Mouse (Mus musculus) midbrain, embryonic 15.5 days (tissue): ENCODE measurements around the gene Smarca4. TPM values are rescaled to one million over a fixed set of nuclear protein-coding genes. Genes with fewer than 3 reads are reported as not detected.

Source experiments
- ATAC-seq: fragments of 200-750 bp; cut with Nextera tagmentation; replicated peaks from 2 replicates; pipeline ENCODE4 v1.8.0; 2017; ENCODE audit warnings: moderate TSS enrichment
- H3K27ac ChIP-seq: fragments of 300-500 bp; sonication (generic); 2 replicates; pipeline ENCODE4 v1.5.1; 2015; ENCODE audit warnings: mild to moderate bottlenecking, inconsistent platforms
- H3K27me3 ChIP-seq: fragments of 300-500 bp; sonication (generic); replicated peaks from 2 replicates; pipeline ENCODE4 v1.6.1; 2015; ENCODE audit warnings: inconsistent platforms
- H3K36me3 ChIP-seq: fragments of 300-500 bp; sonication (generic); replicated peaks from 2 replicates; pipeline ENCODE4 v1.6.1; 2015; ENCODE audit warnings: inconsistent platforms
- H3K4me1 ChIP-seq: fragments of 300-500 bp; sonication (generic); 2 replicates; pipeline ENCODE4 v1.6.1; 2015; ENCODE audit warnings: inconsistent platforms
- H3K4me2 ChIP-seq: fragments of 300-500 bp; sonication (generic); 2 replicates; pipeline ENCODE4 v1.6.1; 2015; ENCODE audit warnings: inconsistent platforms, mild to moderate bottlenecking, moderate library complexity
- H3K4me3 ChIP-seq: fragments of 300-500 bp; sonication (generic); 2 replicates; pipeline ENCODE4 v1.5.1; 2015; ENCODE audit warnings: mild to moderate bottlenecking, inconsistent platforms
- H3K9ac ChIP-seq: fragments of 300-500 bp; sonication (generic); 2 replicates; pipeline ENCODE4 v1.6.1; 2015; ENCODE audit warnings: mild to moderate bottlenecking, inconsistent platforms
- H3K9me3 ChIP-seq: fragments of 300-500 bp; sonication (generic); 2 replicates; pipeline ENCODE4 v1.6.1; 2016; ENCODE audit warnings: inconsistent platforms
- WGBS: fragments of 180-500 bp; shearing (Covaris S2); methylation state at CpG from one replicate; pipeline ENCODE4 v1.1.7; 2015; ENCODE audit warnings: mixed read lengths; 5-methylcytosine and 5-hydroxymethylcytosine counted together
- polyA plus RNA-seq: library from polyadenylated mRNA; unstranded; fragments of >200 nt; fragmentation: Nextera tagmentation; extraction: Ambion mirVana; gene quantifications from 2 replicates; pipeline ENCODE4 v1.2.1, GENCODE M21; 2015

The Smarca4 gene
- 158 and 163 TPM in 2 replicates for polyA plus RNA-seq

DNA sequence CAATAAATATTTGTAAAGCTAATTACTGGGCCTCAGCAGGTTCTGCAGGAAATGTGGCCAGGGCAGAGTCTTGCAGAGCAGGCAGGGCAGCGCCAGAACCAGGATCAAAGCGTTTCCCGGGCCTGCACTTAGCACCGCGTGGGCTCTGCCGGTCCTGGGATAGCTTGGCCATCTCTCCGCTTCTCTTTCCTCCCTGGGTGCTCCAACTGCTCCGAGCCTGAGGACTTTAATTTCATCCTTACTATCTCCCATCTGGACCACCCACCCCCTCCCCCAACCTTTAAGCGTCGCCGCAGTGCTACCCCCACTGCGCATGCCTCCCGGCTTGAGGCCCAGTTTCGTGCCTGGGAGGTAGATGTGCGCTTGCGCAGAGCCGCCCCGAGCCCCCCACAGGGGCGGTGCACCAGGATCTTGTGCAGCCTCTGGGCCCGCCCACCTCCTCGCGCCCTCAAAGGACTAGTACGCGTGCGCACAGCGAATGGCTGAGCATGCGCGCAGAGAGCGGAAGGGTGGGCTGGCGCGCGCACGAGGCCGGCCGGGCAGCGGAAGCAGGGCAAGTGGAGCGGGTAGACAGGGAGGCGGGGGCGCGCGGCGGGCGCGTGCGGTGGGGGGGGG, at the start of gene Smarca4:
Gene Smarca4, plus strand, starts transcription at position 553 of the 615 bp plus-strand sequence.
- peak; percentile 96 for ATAC-seq
- under 1% methylated on average over 37 of the region's 45 CpGs for WGBS

GRCm38 (mm10) chr9:21566538-21566937, 49.4 kb upstream of the Smarca4 start:
- H3K27ac ChIP-seq = 0 out of 2 replicates have a peak overlapping the region, but pooled peaks have one; percentile 8
- H3K27me3 ChIP-seq = no peaks in the 10 kb centered on the region
- ATAC-seq = no peak
- no peak overlapping the region for H3K4me2 ChIP-seq
- H3K36me3 ChIP-seq = peaks cover 14% of the 10 kb centered on the region; the same call in 1 of the 2 replicates
- no peak overlapping the region for H3K9ac ChIP-seq
- H3K4me3 ChIP-seq = no peak overlapping the region
- H3K9me3 ChIP-seq = no peaks in the 10 kb centered on the region
- WGBS = 95% methylated on average over 1 of the region's 1 CpGs
- H3K4me1 ChIP-seq = no peaks in the 10 kb centered on the region

More for the DNA sequence above, at the start of gene Smarca4:
- Histone ChIP-seq H3K4me3 (peak within 1 kb of the TSS; percentile 73), H3K27me3 (no peaks in the 10 kb centered on the region), H3K36me3 (no peaks in the 10 kb centered on the region), H3K27ac (peak within 1 kb of the TSS; percentile 98), H3K9ac (peak within 1 kb of the TSS; percentile 91), H3K4me1 (peaks cover 37% of the 10 kb centered on the region), H3K9me3 (no peaks in the 10 kb centered on the region), H3K4me2 (peak within 1 kb of the TSS; percentile 61)

DNA sequence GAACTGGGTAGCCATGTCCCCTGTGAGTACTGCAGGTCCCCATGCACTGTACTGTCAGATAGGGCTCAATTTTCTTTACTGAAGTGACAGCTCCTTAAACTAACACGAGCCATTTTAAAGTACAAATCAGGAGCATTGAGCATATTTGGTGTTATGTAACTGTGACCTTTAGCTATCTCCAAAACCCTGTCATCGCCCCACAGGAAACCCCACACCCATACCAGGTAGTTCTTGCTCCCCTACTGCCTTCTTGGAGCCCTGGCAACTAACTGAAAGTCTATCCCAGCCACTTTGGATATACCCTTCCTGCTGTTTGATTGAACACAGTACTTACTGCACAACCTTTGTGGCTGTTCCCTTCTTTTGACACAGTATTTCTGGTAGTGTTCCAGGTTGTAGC, 48.9 kb upstream of the Smarca4 start:
- no peak overlapping the region for H3K4me2 ChIP-seq
- 91% methylated on average over 2 of the region's 2 CpGs for WGBS
- H3K4me1 ChIP-seq = no peaks in the 10 kb centered on the region
- no peak overlapping the region for H3K9ac ChIP-seq
- H3K9me3 ChIP-seq = no peaks in the 10 kb centered on the region
- no peak overlapping the region for H3K4me3 ChIP-seq
- peaks cover 19% of the 10 kb centered on the region; the same call in 1 of the 2 replicates for H3K36me3 ChIP-seq
- H3K27ac ChIP-seq = 0 out of 2 replicates have a peak overlapping the region, but pooled peaks have one; percentile 8
- H3K27me3 ChIP-seq = no peaks in the 10 kb centered on the region
- ATAC-seq = no peak

DNA sequence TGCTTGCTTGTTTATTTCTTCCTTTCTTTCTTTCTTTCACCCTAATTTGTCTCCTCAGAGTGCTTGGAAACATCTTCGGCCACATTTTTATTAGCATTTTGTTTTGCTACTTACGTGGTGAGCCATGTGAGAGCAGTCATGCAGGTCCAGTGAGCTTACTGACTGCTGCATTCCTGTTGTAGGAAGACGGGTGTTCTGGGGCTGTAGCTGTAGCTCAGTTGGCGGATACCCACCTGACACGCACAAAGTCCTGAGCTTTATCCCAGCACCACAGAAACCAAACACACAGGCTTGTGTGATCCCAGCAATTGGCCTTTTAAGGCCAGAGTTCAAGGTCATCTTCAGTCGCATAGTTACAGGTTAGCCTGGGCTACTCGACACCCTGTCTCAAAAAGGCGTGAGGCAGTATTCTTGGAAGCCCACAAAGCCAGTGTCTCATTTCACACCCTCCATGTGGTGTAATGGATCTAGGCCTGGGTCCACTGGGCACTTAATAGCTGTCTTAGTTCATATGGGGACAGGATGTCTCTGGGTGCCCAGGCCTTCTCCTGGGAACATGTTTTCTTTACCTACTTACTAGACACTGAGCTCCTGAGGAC, 47.2 kb upstream of the Smarca4 start:
- H3K9me3 ChIP-seq = no peaks in the 10 kb centered on the region

GRCm38 (mm10) chr9:21574012-21574801, 41.8 kb upstream of the Smarca4 start:
- Histone ChIP-seq H3K4me1 (no peaks in the 10 kb centered on the region; the same call in 1 of the 2 replicates), H3K27me3 (no peaks in the 10 kb centered on the region), H3K27ac (no peak overlapping the region), H3K4me2 (no peak overlapping the region), H3K36me3 (peaks cover 60% of the 10 kb centered on the region), H3K9ac (no peak overlapping the region), H3K9me3 (no peaks in the 10 kb centered on the region), H3K4me3 (no peak overlapping the region)
- WGBS = 97% methylated on average over 8 of the region's 8 CpGs
- no peak for ATAC-seq

More for the DNA sequence above, 47.2 kb upstream of the Smarca4 start:
- 93% methylated on average over 8 of the region's 8 CpGs for WGBS
- Histone ChIP-seq H3K36me3 (peaks cover 29% of the 10 kb centered on the region), H3K4me3 (no peak overlapping the region), H3K9ac (no peak overlapping the region), H3K4me2 (no peak overlapping the region), H3K27me3 (no peaks in the 10 kb centered on the region), H3K27ac (no peak overlapping the region), H3K4me1 (no peaks in the 10 kb centered on the region)
- no peak for ATAC-seq

DNA sequence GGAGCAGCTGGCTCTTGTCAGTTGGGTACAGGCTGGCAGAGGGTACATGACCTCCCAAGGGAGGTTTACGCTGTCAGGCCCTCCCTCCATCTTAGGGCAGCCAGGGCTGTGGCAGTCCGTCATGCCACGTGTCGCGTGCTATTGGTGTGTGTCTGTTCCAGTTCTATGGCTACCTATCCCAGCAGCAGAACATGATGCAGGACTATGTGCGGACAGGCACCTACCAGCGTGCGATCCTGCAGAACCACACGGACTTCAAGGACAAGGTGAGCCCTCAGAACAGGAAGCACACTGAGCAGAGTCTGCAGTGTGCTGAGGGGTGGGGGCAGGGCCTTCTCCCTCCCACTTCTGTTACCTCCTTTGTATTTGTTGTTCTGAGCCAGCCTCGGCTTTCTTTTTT, 40.7 kb upstream of the Smarca4 start:
- Histone ChIP-seq H3K4me1 (no peaks in the 10 kb centered on the region; the same call in 1 of the 2 replicates), H3K4me3 (no peak overlapping the region), H3K9ac (no peak overlapping the region), H3K27me3 (no peaks in the 10 kb centered on the region), H3K9me3 (no peaks in the 10 kb centered on the region), H3K4me2 (no peak overlapping the region), H3K27ac (no peak overlapping the region), H3K36me3 (peaks cover 57% of the 10 kb centered on the region)
- WGBS = 96% methylated on average over 10 of the region's 10 CpGs
- ATAC-seq = 0 out of 2 replicates have a peak, but pooled peaks have one; percentile 42

DNA sequence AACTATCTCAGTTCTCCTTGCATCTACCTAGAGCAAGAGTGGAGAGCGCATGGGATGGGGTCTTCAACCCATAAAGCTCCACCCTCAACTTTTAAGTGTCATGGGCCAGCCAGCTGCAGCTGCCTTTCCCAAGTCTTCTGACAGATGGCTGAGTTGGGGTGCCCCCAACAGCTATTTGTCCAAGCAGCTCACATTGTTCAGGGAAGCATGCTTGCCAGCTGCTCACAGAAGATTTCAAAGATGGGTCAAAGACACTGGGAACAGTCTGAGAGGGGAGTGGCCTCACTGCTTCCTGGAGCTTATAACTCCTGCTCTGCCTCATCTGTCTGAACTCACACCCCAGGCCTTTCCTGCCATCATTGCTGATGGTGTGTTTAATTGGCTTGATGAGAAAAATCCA, 39.7 kb upstream of the Smarca4 start:
- ATAC-seq = no peak

GRCm38 (mm10) chr9:21578226-21578625, 37.7 kb upstream of the Smarca4 start:
- H3K4me3 ChIP-seq = no peak overlapping the region
- no peak overlapping the region for H3K27ac ChIP-seq
- H3K36me3 ChIP-seq = peaks cover 55% of the 10 kb centered on the region
- H3K27me3 ChIP-seq = no peaks in the 10 kb centered on the region
- H3K9me3 ChIP-seq = no peaks in the 10 kb centered on the region
- WGBS = 48% methylated on average over 3 of the region's 3 CpGs
- no peak overlapping the region for H3K9ac ChIP-seq
- no peak for ATAC-seq
- no peaks in the 10 kb centered on the region; the same call in 1 of the 2 replicates for H3K4me1 ChIP-seq
- no peak overlapping the region for H3K4me2 ChIP-seq

More for the DNA sequence above, 39.7 kb upstream of the Smarca4 start:
- H3K27me3 ChIP-seq = no peaks in the 10 kb centered on the region
- WGBS = 94% methylated on average over 1 of the region's 1 CpGs
- no peak overlapping the region for H3K4me2 ChIP-seq
- H3K9ac ChIP-seq = no peak overlapping the region
- H3K36me3 ChIP-seq = peaks cover 57% of the 10 kb centered on the region
- no peak overlapping the region for H3K27ac ChIP-seq
- H3K4me1 ChIP-seq = no peaks in the 10 kb centered on the region; the same call in 1 of the 2 replicates
- no peak overlapping the region for H3K4me3 ChIP-seq
- H3K9me3 ChIP-seq = no peaks in the 10 kb centered on the region

- Histone ChIP-seq H3K9me3 (no peaks in the 10 kb centered on the region), H3K27ac (no peak overlapping the region), H3K4me2 (no peak overlapping the region), H3K9ac (no peak overlapping the region), H3K36me3 (peaks cover 73% of the 10 kb centered on the region), H3K4me1 (no peaks in the 10 kb centered on the region), H3K4me3 (no peak overlapping the region), H3K27me3 (no peaks in the 10 kb centered on the region)
- no peak for ATAC-seq
- 92% methylated on average over 1 of the region's 1 CpGs for WGBS
Measured at GRCm38 (mm10) chr9:21585401-21585800, 30.6 kb upstream of the Smarca4 start.

- Histone ChIP-seq H3K27ac (no peak overlapping the region), H3K9ac (no peak overlapping the region), H3K36me3 (peaks cover 62% of the 10 kb centered on the region), H3K27me3 (no peaks in the 10 kb centered on the region), H3K9me3 (no peaks in the 10 kb centered on the region), H3K4me1 (peaks cover 11% of the 10 kb centered on the region), H3K4me2 (no peak overlapping the region), H3K4me3 (no peak overlapping the region)
- 86% methylated on average over 23 of the region's 23 CpGs for WGBS
- ATAC-seq = no peak
Measured at GRCm38 (mm10) chr9:21587678-21588349, 28.2 kb upstream of the Smarca4 start.

DNA sequence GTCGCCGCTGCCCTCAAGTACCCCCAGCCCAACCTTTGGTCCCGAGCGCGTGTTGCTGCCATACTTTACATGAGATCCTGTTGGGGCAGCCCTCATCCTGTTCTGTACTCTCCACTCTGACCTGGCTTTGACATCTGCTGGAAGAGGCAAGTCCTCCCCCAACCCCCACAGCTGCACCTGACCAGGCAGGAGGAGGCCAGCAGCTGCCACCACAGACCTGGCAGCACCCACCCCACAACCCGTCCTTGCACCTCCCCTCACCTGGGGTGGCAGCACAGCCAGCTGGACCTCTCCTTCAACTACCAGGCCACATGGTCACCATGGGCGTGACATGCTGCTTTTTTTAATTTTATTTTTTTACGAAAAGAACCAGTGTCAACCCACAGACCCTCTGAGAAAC, 27.6 kb upstream of the Smarca4 start:
- Histone ChIP-seq H3K36me3 (peaks cover 56% of the 10 kb centered on the region), H3K4me3 (no peak overlapping the region), H3K27me3 (no peaks in the 10 kb centered on the region), H3K9ac (no peak overlapping the region), H3K27ac (no peak overlapping the region), H3K9me3 (no peaks in the 10 kb centered on the region), H3K4me1 (peaks cover 11% of the 10 kb centered on the region), H3K4me2 (no peak overlapping the region)
- ATAC-seq = no peak
- 92% methylated on average over 8 of the region's 8 CpGs for WGBS

DNA sequence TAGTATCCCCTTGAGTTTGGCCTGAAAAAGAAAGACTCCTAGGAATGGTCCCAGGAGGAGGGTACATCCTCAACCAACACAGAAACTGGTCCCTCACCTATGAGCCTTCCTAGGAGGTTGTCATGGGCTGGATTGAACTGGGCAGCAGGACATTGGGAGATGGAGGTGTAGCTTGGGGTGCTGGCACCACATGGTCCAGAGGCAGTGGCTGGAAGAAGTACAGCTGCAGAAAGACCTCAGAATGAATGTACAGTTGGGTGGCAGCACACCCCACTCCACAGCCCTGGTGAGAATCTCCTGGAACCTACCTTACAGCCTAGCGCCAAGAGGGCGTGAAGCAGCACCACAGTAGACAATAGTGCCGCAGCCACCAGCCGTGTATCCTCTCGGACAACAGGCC, 26.4 kb upstream of the Smarca4 start:
- no peak overlapping the region for H3K9ac ChIP-seq
- H3K36me3 ChIP-seq = peaks cover 47% of the 10 kb centered on the region
- no peak for ATAC-seq
- no peak overlapping the region for H3K4me3 ChIP-seq
- 91% methylated on average over 5 of the region's 5 CpGs for WGBS
- peaks cover 23% of the 10 kb centered on the region for H3K4me1 ChIP-seq
- no peak overlapping the region for H3K27ac ChIP-seq
- no peak overlapping the region for H3K4me2 ChIP-seq
- no peaks in the 10 kb centered on the region for H3K9me3 ChIP-seq
- no peaks in the 10 kb centered on the region for H3K27me3 ChIP-seq
